ENCODE assay signal across 8 mouse cellular contexts in the genomic region with DNA sequence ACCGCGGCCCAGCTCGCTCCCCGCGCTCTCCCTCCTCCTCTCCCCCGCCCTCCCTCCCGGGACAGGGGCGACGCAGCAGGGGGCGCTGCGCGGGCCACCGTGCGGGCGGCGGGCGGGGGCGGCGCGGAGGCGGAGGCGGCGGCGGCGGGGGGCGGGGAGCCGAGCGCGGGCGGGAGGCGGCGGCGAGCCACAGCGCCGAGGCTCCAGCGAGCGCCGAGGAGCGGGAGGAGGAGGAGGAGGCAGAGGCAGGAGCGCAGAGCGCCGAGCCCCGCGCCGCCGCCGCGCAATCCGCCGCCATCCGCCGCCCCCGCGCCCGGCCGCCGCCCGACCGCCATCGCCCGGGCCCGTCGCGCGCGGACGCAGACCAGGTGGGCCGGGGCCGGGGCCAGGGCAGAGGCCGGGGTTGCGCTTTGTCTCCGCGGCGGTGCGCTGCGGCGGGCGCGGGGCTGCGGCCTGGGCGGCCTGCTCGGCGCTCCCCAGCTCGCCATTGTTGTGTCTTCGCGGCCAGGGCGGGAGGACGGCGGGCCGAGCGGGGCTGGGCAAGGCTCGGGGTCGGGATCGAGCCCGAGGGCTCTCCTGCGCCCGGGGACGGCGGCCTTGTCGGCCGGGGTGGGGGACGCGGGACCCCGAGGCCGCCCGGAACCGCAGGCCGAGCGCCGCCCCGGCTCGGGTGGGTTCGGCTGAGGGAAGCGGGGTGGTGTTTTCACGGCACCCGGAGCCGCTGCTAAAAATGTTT. TPM values are rescaled to one million over a fixed set of nuclear protein-coding genes. Genes with fewer than 3 reads are reported as not detected.
DNase-seq lines count a peak whose midpoint lies in the region; ATAC-seq and TF ChIP-seq lines count a peak whose summit lies in the region.

A gene (plus strand): TSS at position 159 of the 736 bp plus-strand sequence.

- no peak for TF ChIP-seq EP300 in heart, adult 2 months (IDR thresholded peaks at IDR 0.05; ENCODE audit: insufficient read depth, low read depth, low read length)
- no peak for TF ChIP-seq EP300 in liver, embryonic 14.5 days (IDR thresholded peaks at IDR 0.05; ENCODE audit: low read depth)

- peak within 1 kb of the TSS; percentile 94 for H3K27ac ChIP-seq in heart, adult 2 months
- H3K27ac ChIP-seq in liver, embryonic 14.5 days = peak within 1 kb of the TSS; percentile 87

- H3K36me3 ChIP-seq in heart, adult 2 months (ENCODE audit: control insufficient read depth, insufficient read depth, low read length) = peaks cover 6% of the 10 kb centered on the region
- no peaks in the 10 kb centered on the region for H3K36me3 ChIP-seq in liver, embryonic 14.5 days (replicated peaks; ENCODE audit: control insufficient read depth, insufficient read depth, low read depth)

- intact Hi-C loops in heart, adult 2 months (cut with DNase I) = loop anchor here (2.0 kb wide), 1 partner anchor 42 kb away; no protein-coding TSS in a partner anchor

- WGBS in heart, adult 2 months = 3% methylated on average over 80 of the region's 117 CpGs
- under 1% methylated on average over 82 of the region's 117 CpGs for WGBS in liver, embryonic 14.5 days (ENCODE audit: insufficient replicate concordance)

- peak within 1 kb of the TSS; percentile 100 for H3K9ac ChIP-seq in heart, adult 2 months (ENCODE audit: low read depth, low read length)
- H3K9ac ChIP-seq in liver, embryonic 14.5 days (replicated peaks) = peak within 1 kb of the TSS; percentile 90

- no peaks in the 10 kb centered on the region for H3K27me3 ChIP-seq in heart, adult 2 months (ENCODE audit: control insufficient read depth, insufficient read depth, low read length)
- H3K27me3 ChIP-seq in liver, embryonic 14.5 days (ENCODE audit: control insufficient read depth, insufficient read depth, low read length) = no peaks in the 10 kb centered on the region

- peak; percentile 63 for TF ChIP-seq CTCF in heart, adult 2 months (IDR thresholded peaks at IDR 0.05)
- peak; percentile 43; the same call in 1 of the 2 replicates for TF ChIP-seq CTCF in liver, embryonic 14.5 days (IDR thresholded peaks at IDR 0.05; ENCODE audit: low read depth)

- peaks cover 4% of the 10 kb centered on the region; the same call in 1 of the 2 replicates for H3K79me2 ChIP-seq in heart, adult 2 months (replicated peaks; ENCODE audit: control insufficient read depth, insufficient read depth, low read length)

- peak; percentile 69 for ATAC-seq in liver, embryonic 14.5 days (ENCODE audit: insufficient read depth)

- peak; percentile 50; the same call in 1 of the 2 replicates for TF ChIP-seq POLR2A in heart, adult 2 months (IDR thresholded peaks at IDR 0.05; ENCODE audit: insufficient read depth, low read depth, low read length)

- peak within 1 kb of the TSS; percentile 64 for H3K4me3 ChIP-seq in heart, adult 2 months
- H3K4me3 ChIP-seq in liver, embryonic 14.5 days (ENCODE audit: insufficient read depth in 1 of 2, low read depth in 2 of 2, low read length in 2 of 2) = peak within 1 kb of the TSS; percentile 78 to 92

- H3K9me3 ChIP-seq in liver, embryonic 14.5 days (ENCODE audit: control insufficient read depth, low read length) = no peaks in the 10 kb centered on the region

- H3K4me2 ChIP-seq in liver, embryonic 14.5 days (ENCODE audit: low read depth) = peak within 1 kb of the TSS; percentile 86

- H3K4me1 ChIP-seq in heart, adult 2 months (ENCODE audit: control insufficient read depth, insufficient read depth, low read length) = peaks cover 25% of the 10 kb centered on the region
- peaks cover 20 to 43% of the 10 kb centered on the region in 2 experiments for H3K4me1 ChIP-seq in liver, embryonic 14.5 days (replicated peaks; ENCODE audit: control insufficient read depth in 2 of 2, insufficient read depth in 2 of 2, low read length in 1 of 2)

- DNase-seq in right cerebral cortex, postnatal 10 days (ENCODE audit: low spot score in 2 of 2) = peak; percentile 68 to 73
- DNase-seq in right cerebral cortex, postnatal 36 days (ENCODE audit: low spot score in 2 of 2) = no peak
- peak; percentile 87 for DNase-seq in embryo, embryonic 11 days
- DNase-seq in heart, adult 2 months = peak; percentile 84 to 85
- DNase-seq in kidney, adult 9 months = peak; percentile 52
- DNase-seq in liver, embryonic 14.5 days (ENCODE audit: low read depth in 3 of 3, low spot score in 3 of 3) = no peak
- DNase-seq in natural killer cell, adult 2 months (ENCODE audit: low spot score in 2 of 2) = peak; percentile 50 to 67
- peak; percentile 61 for DNase-seq in testis, postnatal 14 days (ENCODE audit: low spot score)

RNA-seq across cellular contexts. Expression of the gene that starts here (rescaled TPM):
- total RNA-seq in heart, adult 2 months (2021) = 10 to 100 TPM; 78.3 to 82.6 TPM
- polyA plus RNA-seq in heart, adult 2 months (2012; rRNA removed) = 39.3 and 46.9 TPM in 2 replicates
- 6.7 and 7.6 TPM in 2 replicates for polyA plus RNA-seq in liver, embryonic 14.5 days (2012; rRNA removed)
- 6.2 and 10.6 TPM in 2 replicates for polyA plus RNA-seq in liver, embryonic 14.5 days (2014; fragmentation: Nextera tagmentation; extraction: Ambion mirVana)

Comparison
In these comparisons a context has a peak if more than half of its experiments do, and no peak if none do; other contexts are left out.
1. DNase-seq: peak in right cerebral cortex, postnatal 10 days (2 of 2), embryo, embryonic 11 days (single experiment), heart, adult 2 months (2 of 2), kidney, adult 9 months (single experiment), natural killer cell, adult 2 months (2 of 2) and testis, postnatal 14 days (single experiment); none in right cerebral cortex, postnatal 36 days (0 of 2) and liver, embryonic 14.5 days (0 of 3).